18 mouse cellular contexts compared by ENCODE assay signal in the genomic region with DNA sequence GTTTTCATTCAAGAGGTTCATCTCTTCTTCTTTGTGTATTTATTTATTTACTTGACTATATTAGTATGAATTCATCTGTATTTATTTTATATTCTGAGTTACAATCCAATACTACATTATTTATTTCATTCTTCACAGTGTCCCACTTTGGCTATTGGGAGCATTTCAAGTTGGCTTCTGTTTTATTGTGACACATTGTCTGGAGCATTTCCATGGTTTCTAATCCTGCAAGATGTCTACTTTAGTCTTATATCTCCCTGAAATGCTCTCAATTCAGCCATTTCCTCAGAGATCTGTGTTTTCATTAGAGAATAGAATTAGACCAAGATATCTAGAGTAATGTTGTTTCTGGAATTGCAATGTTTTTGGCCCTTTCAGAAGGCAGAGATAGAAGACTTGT.
A peak's percentile ranks its signal among the peaks of the same experiment; 100 is the strongest.
DNase-seq lines count a peak whose midpoint lies in the region; ATAC-seq and TF ChIP-seq lines count a peak whose summit lies in the region.
"Had no signal": no experiment of that assay in that cellular context is flagged by ENCODE, and none has a peak within 500 bp of the region (broad histone marks: within the 10 kb centered on the region; RNA-seq: fewer than 3 reads in every experiment).

No protein-coding gene starts in this region.

- H3K27ac ChIP-seq in forebrain, postnatal 0 days (ENCODE audit: low read depth, low read length): no peak overlapping the region
- no peak overlapping the region for H3K27ac ChIP-seq in forebrain, embryonic 13.5 days
- H3K27ac ChIP-seq: embryonic facial prominence, embryonic 13.5 days; forebrain, embryonic 12.5 days; heart, adult 2 months; heart, embryonic 15.5 days; hindbrain, embryonic 13.5 days; hindbrain, postnatal 0 days had no signal

- no peaks in the 10 kb centered on the region for H3K9me3 ChIP-seq in forebrain, postnatal 0 days (ENCODE audit: low read length)
- H3K9me3 ChIP-seq in forebrain, embryonic 13.5 days (replicated peaks): no peaks in the 10 kb centered on the region
- H3K9me3 ChIP-seq: embryonic facial prominence, embryonic 13.5 days; forebrain, embryonic 12.5 days; heart, embryonic 15.5 days; hindbrain, embryonic 13.5 days had no signal

- no peaks in the 10 kb centered on the region for H3K36me3 ChIP-seq in forebrain, postnatal 0 days (ENCODE audit: insufficient read depth)
- no peaks in the 10 kb centered on the region for H3K36me3 ChIP-seq in forebrain, embryonic 13.5 days (ENCODE audit: poor library complexity, severe bottlenecking)
- H3K36me3 ChIP-seq: embryonic facial prominence, embryonic 13.5 days; forebrain, embryonic 12.5 days; heart, embryonic 15.5 days; hindbrain, embryonic 13.5 days had no signal

- no peak overlapping the region for H3K9ac ChIP-seq in forebrain, postnatal 0 days
- H3K9ac ChIP-seq in forebrain, embryonic 13.5 days: no peak overlapping the region
- H3K9ac ChIP-seq: embryonic facial prominence, embryonic 13.5 days; forebrain, embryonic 12.5 days; heart, embryonic 15.5 days; hindbrain, embryonic 13.5 days had no signal

- H3K4me2 ChIP-seq in forebrain, postnatal 0 days (ENCODE audit: low read depth): no peak overlapping the region
- no peak overlapping the region for H3K4me2 ChIP-seq in forebrain, embryonic 13.5 days
- H3K4me2 ChIP-seq: embryonic facial prominence, embryonic 13.5 days; forebrain, embryonic 12.5 days; heart, embryonic 11.5 days; heart, embryonic 15.5 days; hindbrain, embryonic 13.5 days had no signal

- H3K4me3 ChIP-seq in forebrain, postnatal 0 days (ENCODE audit: low read depth, low read length): no peak overlapping the region
- no peak overlapping the region for H3K4me3 ChIP-seq in forebrain, embryonic 13.5 days
- H3K4me3 ChIP-seq: embryonic facial prominence, embryonic 13.5 days; forebrain, embryonic 12.5 days; heart, adult 2 months; heart, embryonic 15.5 days; hindbrain, embryonic 13.5 days had no signal

- peak; percentile 30 for DNase-seq in forebrain, postnatal 0 days
- DNase-seq in cerebellum, adult 11-12 months: peak; percentile 12
- peak; percentile 58 for DNase-seq in cerebellum, adult 9-11 months
- DNase-seq in adrenal gland, adult 2 months: no peak
- no peak for DNase-seq in ovary, adult 18-20 months (ENCODE audit: low spot score)
- DNase-seq: adrenal gland, postnatal 25 days; gastrocnemius, postnatal 10 days; heart, adult 2 months; heart, postnatal 14 days; kidney, adult 11 months had no signal

- H3K27me3 ChIP-seq in forebrain, postnatal 0 days (ENCODE audit: insufficient read depth, low read length): no peaks in the 10 kb centered on the region
- no peaks in the 10 kb centered on the region for H3K27me3 ChIP-seq in forebrain, embryonic 13.5 days
- H3K27me3 ChIP-seq: embryonic facial prominence, embryonic 13.5 days; forebrain, embryonic 12.5 days; heart, embryonic 15.5 days; hindbrain, embryonic 13.5 days had no signal

- TF ChIP-seq CTCF in forebrain, postnatal 0 days (IDR thresholded peaks at IDR 0.05; ENCODE audit: low read depth): no peak

- no peaks in the 10 kb centered on the region for H3K4me1 ChIP-seq in forebrain, postnatal 0 days (ENCODE audit: insufficient read depth)
- H3K4me1 ChIP-seq in forebrain, embryonic 13.5 days: no peaks in the 10 kb centered on the region
- H3K4me1 ChIP-seq: embryonic facial prominence, embryonic 13.5 days; forebrain, embryonic 12.5 days; heart, embryonic 15.5 days; hindbrain, embryonic 13.5 days had no signal

- no peak for ATAC-seq in forebrain, postnatal 0 days
- ATAC-seq in forebrain, embryonic 13.5 days: no peak
- ATAC-seq in granulocyte monocyte progenitor cell, adult 5-6 weeks (replicated peaks; ENCODE audit: poor library complexity, severe bottlenecking): no peak
- ATAC-seq: hindbrain, postnatal 0 days had no signal

Comparison
In these comparisons a context has a peak if more than half of its experiments do, and no peak if none do; other contexts are left out.
1. DNase-seq: peak in forebrain, postnatal 0 days (single experiment), cerebellum, adult 11-12 months (single experiment) and cerebellum, adult 9-11 months (single experiment); none in adrenal gland, adult 2 months (single experiment) and ovary, adult 18-20 months (single experiment).